Mouse (Mus musculus) bone marrow macrophage, adult 2 months (primary cell): ENCODE measurements at regions not wholly inside any gene's neighbourhood (a gene's known extent, or its start where the extent isn't known, plus 50 kb on each side); places are given as distances from the start of the nearest gene placed in this dataset.

ENCODE experiments used
- CTCF ChIP-seq: IDR thresholded peaks from 2 replicates; pipeline ENCODE4 v1.5.1; 2012; ENCODE audit warnings: low read depth, mild to moderate bottlenecking, low read length, moderate library complexity
- POLR2A ChIP-seq: IDR thresholded peaks from 2 replicates; pipeline ENCODE4 v1.6.1; 2012; ENCODE audit warnings: mild to moderate bottlenecking, low read depth, low read length, borderline replicate concordance

DNA sequence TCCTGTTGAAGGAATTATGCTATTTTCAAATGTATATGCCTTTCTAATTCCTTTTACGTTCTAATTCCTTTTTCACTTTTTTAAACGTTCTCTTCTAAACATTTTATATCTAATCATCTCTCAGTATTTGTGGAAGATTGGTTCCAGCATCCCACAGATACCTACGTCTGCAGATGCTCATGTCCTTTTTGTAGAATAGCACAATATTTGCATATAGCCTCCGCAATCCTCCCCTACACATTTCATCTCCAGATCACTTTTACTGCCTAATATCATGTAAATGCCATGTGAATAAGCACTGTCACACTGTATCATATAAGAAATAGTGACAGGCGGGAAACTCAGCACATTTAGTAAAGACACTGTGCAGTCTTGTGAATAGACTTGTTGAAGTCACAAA, 192.6 kb downstream of the Otor start:
- no peak for TF ChIP-seq POLR2A
- no peak for TF ChIP-seq CTCF
